Mouse (Mus musculus) heart, postnatal 10 days (tissue): ENCODE measurements at regions not wholly inside any gene's neighbourhood (a gene's known extent, or its start where the extent isn't known, plus 50 kb on each side); places are given as distances from the start of the nearest gene placed in this dataset.

ENCODE experiments used
- DNase-seq, 2 experiments: peaks; one replicate each; pipeline ENCODE4 v3.0.0; 2021
- intact Hi-C: fragments of 180-260 bp; cut with DNase I; formaldehyde crosslinking; loops from one replicate; pipeline ENCODE4 v1.15.1; 2025

- intact Hi-C loops = loop anchor here (10.0 kb wide), 1 partner anchor 241 kb away; no protein-coding TSS in a partner anchor
- DNase-seq = no peak
Observed at GRCm38 (mm10) chr5:133823871-133824270, 275.6 kb upstream of the Castor2 start.

GRCm38 (mm10) chr5:133821273-133821672, 278.2 kb upstream of the Castor2 start:
- intact Hi-C loops = loop anchor here (10.0 kb wide), 1 partner anchor 244 kb away; no protein-coding TSS in a partner anchor
- no peak for DNase-seq

- intact Hi-C loops = no loop called here
- DNase-seq = no peak
Observed at GRCm38 (mm10) chr5:133815462-133815861, 284.0 kb upstream of the Castor2 start.

GRCm38 (mm10) chr5:133814436-133814835, 285.1 kb upstream of the Castor2 start:
- intact Hi-C loops = no loop called here
- no peak for DNase-seq

- intact Hi-C loops = no loop called here
- no peak for DNase-seq
Observed at GRCm38 (mm10) chr5:133812216-133812615, 287.3 kb upstream of the Castor2 start.

GRCm38 (mm10) chr5:133806891-133807290, 292.6 kb upstream of the Castor2 start:
- no peak for DNase-seq
- intact Hi-C loops = loop anchor here (10.0 kb wide), 1 partner anchor 1572 kb away; no protein-coding TSS in a partner anchor

- intact Hi-C loops = loop anchor here (10.0 kb wide), 1 partner anchor 1567 kb away; no protein-coding TSS in a partner anchor
- peak; percentile 2 to 6 for DNase-seq
Observed at GRCm38 (mm10) chr5:133802001-133802400, 297.5 kb upstream of the Castor2 start.

GRCm38 (mm10) chr5:133795638-133796037, 303.9 kb upstream of the Castor2 start:
- DNase-seq = peak; percentile 25 to 41
- intact Hi-C loops = no loop called here

GRCm38 (mm10) chr5:133790726-133791125, 308.8 kb upstream of the Castor2 start:
- DNase-seq = no peak
- intact Hi-C loops = no loop called here

- DNase-seq = no peak
- intact Hi-C loops = no loop called here
Observed at GRCm38 (mm10) chr5:133788006-133788405, 311.5 kb upstream of the Castor2 start.

GRCm38 (mm10) chr5:133787491-133787890, 312.0 kb upstream of the Castor2 start:
- intact Hi-C loops = no loop called here
- no peak for DNase-seq

GRCm38 (mm10) chr5:133776591-133776990, 322.9 kb upstream of the Castor2 start:
- no peak for DNase-seq
- intact Hi-C loops = no loop called here

- DNase-seq = no peak
- intact Hi-C loops = no loop called here
Observed at GRCm38 (mm10) chr5:133774116-133774515, 325.4 kb upstream of the Castor2 start.

GRCm38 (mm10) chr5:133768856-133769255, 330.7 kb upstream of the Castor2 start:
- no peak for DNase-seq
- intact Hi-C loops = no loop called here

- intact Hi-C loops = no loop called here
- no peak for DNase-seq
Observed at GRCm38 (mm10) chr5:133757817-133758216, 341.7 kb upstream of the Castor2 start.

GRCm38 (mm10) chr5:133754180-133754579, 345.3 kb upstream of the Castor2 start:
- intact Hi-C loops = no loop called here
- DNase-seq = no peak

GRCm38 (mm10) chr5:133753461-133754160, 345.9 kb upstream of the Castor2 start:
- intact Hi-C loops = no loop called here
- no peak for DNase-seq

- intact Hi-C loops = no loop called here
- DNase-seq = no peak
Observed at GRCm38 (mm10) chr5:133746960-133747359, 352.6 kb upstream of the Castor2 start.

GRCm38 (mm10) chr5:133746411-133746810, 353.1 kb upstream of the Castor2 start:
- intact Hi-C loops = no loop called here
- DNase-seq = no peak

GRCm38 (mm10) chr5:133744136-133744535, 355.4 kb upstream of the Castor2 start:
- DNase-seq = no peak
- intact Hi-C loops = no loop called here

GRCm38 (mm10) chr5:133743606-133744005, 355.9 kb upstream of the Castor2 start:
- no peak for DNase-seq
- intact Hi-C loops = no loop called here

- no peak for DNase-seq
- intact Hi-C loops = no loop called here
Observed at GRCm38 (mm10) chr5:133731871-133732270, 367.6 kb upstream of the Castor2 start.
